Mouse (Mus musculus) heart, postnatal 0 days (tissue): ENCODE data around the gene Znrf4.

Source experiments
- CTCF ChIP-seq: IDR thresholded peaks from 2 replicates; pipeline ENCODE4 v1.5.1; 2016; ENCODE audit warnings: antibody characterized with exemption, control low read depth, low read depth
- EP300 ChIP-seq: IDR thresholded peaks from 2 replicates; pipeline ENCODE4 v1.6.1; 2016; ENCODE audit warnings: antibody characterized with exemption, low read depth

DNA sequence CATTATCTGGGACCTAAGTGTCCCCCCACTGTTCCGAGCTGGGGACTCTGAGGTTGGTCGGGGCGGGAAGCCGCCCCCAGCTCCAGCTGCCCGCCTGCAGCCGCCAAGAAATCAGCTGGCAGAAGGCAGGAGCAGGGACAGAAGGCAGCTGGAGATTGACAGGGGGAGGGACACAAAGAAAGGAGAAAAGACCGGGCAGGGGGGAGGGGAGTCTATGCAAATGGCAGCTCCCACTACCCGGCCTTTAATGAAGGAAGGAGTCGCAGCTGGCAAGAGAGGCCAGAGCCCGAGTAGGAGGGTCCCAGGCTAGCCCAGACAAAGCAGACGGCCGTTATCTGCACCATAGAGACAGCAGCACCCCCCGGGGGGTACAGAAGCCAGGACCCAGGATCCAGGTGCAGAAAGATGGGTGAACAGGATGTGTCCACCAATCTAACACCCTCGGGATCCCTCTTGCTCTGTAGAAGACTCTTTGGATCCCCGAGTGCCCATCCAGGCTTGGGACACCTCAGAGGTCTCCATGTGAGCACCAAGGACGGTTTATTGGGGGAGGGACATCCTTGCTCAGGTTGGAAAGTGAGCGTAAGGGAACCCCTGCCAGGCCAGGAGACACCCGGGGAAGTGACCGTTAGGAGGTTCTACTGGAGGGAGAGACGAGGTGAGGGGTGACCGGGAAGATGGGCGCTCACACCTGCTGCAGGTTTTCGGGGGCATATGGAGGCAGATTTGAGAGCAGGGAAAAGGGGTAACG lies 37.2 kb downstream of the Znrf4 start:
- no peak for TF ChIP-seq CTCF
- no peak for TF ChIP-seq EP300
